8 mouse cellular contexts compared by ENCODE assay signal in genomic region chr16:78156138-78156875, GRCm38 (mm10).
DNase-seq lines count a peak whose midpoint lies in the region; ATAC-seq lines count a peak whose summit lies in the region.

No protein-coding gene starts in this region.

- peak; percentile 14 for DNase-seq in adrenal gland, adult 2 months
- no peak for DNase-seq in adrenal gland, adult 18-20 months (ENCODE audit: low spot score in 2 of 2)
- peak; percentile 13 for DNase-seq in cerebellum, adult 11 months
- peak; percentile 58 to 80 for DNase-seq in left cerebral cortex, postnatal 25 days (ENCODE audit: low spot score in 2 of 2)
- DNase-seq in retina, postnatal 1 day, result peak; percentile 71

- no peak overlapping the region for H3K4me3 ChIP-seq in forebrain, embryonic 15.5 days
- no peak overlapping the region for H3K4me3 ChIP-seq in hindbrain, embryonic 16.5 days (ENCODE audit: low read length)

- no peaks in the 10 kb centered on the region for H3K36me3 ChIP-seq in forebrain, embryonic 15.5 days
- H3K36me3 ChIP-seq in hindbrain, embryonic 16.5 days (ENCODE audit: control insufficient read depth, insufficient read depth, low read length), result no peaks in the 10 kb centered on the region

- intact Hi-C loops in left cerebral cortex, postnatal 25 days (cut with DNase I), result loop anchor here (5.0 to 10.0 kb wide), 5 partner anchors 559 to 1029 kb away; no protein-coding TSS in a partner anchor

- H3K27ac ChIP-seq in forebrain, embryonic 15.5 days (replicated peaks), result peak overlapping the region; percentile 70
- H3K27ac ChIP-seq in hindbrain, embryonic 16.5 days (ENCODE audit: low read depth, low read length), result peak overlapping the region; percentile 56

- H3K4me2 ChIP-seq in forebrain, embryonic 15.5 days (replicated peaks), result no peak overlapping the region; the same call in 1 of the 2 replicates
- H3K4me2 ChIP-seq in hindbrain, embryonic 16.5 days (ENCODE audit: low read length), result peak overlapping the region; percentile 27

- peak overlapping the region; percentile 32; the same call in 1 of the 2 replicates for H3K9ac ChIP-seq in forebrain, embryonic 15.5 days (replicated peaks)
- no peak overlapping the region for H3K9ac ChIP-seq in hindbrain, embryonic 16.5 days (ENCODE audit: low read depth, low read length)

- H3K9me3 ChIP-seq in forebrain, embryonic 15.5 days, result no peaks in the 10 kb centered on the region
- no peaks in the 10 kb centered on the region for H3K9me3 ChIP-seq in hindbrain, embryonic 16.5 days (ENCODE audit: control insufficient read depth, low read length)

- ATAC-seq in forebrain, embryonic 15.5 days (replicated peaks), result peak; percentile 98
- ATAC-seq in hindbrain, embryonic 16.5 days, result peak; percentile 97
- ATAC-seq in granulocyte monocyte progenitor cell, adult 5-6 weeks (replicated peaks; ENCODE audit: poor library complexity, severe bottlenecking), result no peak

- peaks cover 9% of the 10 kb centered on the region; the same call in 1 of the 2 replicates for H3K4me1 ChIP-seq in forebrain, embryonic 15.5 days
- H3K4me1 ChIP-seq in hindbrain, embryonic 16.5 days (ENCODE audit: control insufficient read depth, insufficient read depth, low read depth, low read length), result peaks cover 2% of the 10 kb centered on the region; the same call in 1 of the 2 replicates

- H3K27me3 ChIP-seq in forebrain, embryonic 15.5 days, result no peaks in the 10 kb centered on the region
- H3K27me3 ChIP-seq in hindbrain, embryonic 16.5 days (replicated peaks; ENCODE audit: control insufficient read depth, insufficient read depth, low read length), result no peaks in the 10 kb centered on the region

- 4% methylated on average over 7 of the region's 7 CpGs for WGBS in forebrain, embryonic 15.5 days
- WGBS in hindbrain, embryonic 16.5 days, result 9% methylated on average over 7 of the region's 7 CpGs

Comparison
In these comparisons a context has a peak if more than half of its experiments do, and no peak if none do; other contexts are left out.
1. DNase-seq: peak in adrenal gland, adult 2 months (single experiment), cerebellum, adult 11 months (single experiment), left cerebral cortex, postnatal 25 days (2 of 2) and retina, postnatal 1 day (single experiment); none in adrenal gland, adult 18-20 months (0 of 2).